Mouse (Mus musculus) thymus, postnatal 10 days (tissue): Measurements from ENCODE around the gene Mpnd.

ENCODE experiments used
- DNase-seq, 2 experiments: peaks; one replicate each; pipeline ENCODE4 v3.0.0; 2021; ENCODE audit warnings: low spot score in 2 of 2

Mpnd gene

DNA sequence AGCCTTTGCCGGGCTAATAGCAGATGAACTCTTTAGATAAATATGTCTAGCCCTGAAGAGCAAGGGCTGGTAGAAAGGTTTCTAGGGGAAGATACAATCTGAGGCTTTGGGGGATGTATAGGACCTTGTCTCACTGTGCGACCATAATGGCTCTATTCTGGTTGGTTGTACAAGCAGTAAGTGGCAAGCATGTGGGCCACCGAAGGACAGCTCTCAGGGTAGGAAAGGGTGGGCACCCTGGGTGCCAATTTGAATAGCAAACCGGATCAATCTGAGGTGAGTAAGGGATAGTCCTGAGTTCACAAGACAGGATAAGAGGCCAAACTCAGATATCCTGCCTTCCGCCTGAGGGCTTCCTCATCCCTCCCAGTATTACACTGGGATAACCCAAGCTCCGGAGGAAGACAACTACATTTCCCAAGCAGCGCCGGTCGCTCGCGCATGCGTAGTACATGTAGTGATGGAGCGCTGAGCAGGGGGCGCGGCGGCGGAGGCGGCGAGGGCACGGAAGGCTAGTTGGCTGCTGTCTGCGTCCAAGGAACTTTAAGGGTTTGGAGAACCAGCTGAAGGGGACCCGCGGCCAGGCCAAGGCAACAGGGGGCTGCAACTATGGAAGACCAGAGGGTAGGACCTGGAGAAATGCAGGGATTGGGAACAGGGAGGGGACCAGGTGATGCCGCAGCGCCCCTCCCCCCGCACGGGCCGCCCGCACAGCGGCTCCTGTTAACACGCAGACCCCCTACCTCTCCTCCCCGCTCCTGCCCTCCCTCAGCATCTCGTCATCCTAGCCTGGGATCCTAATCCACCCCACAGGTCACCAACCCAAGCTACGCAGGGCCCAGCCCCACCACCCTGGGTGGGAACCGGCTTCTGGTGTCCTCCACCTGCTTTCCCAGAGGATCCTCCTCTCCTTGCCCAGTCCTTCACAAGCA is 19.2 kb upstream of the Mpnd start, which contains the start of gene Fsd1:
Fsd1 (plus strand) TSS at position 480 of the 932 bp plus-strand sequence.
- DNase-seq: peak in 1 of 2 experiments; percentile 41

DNA sequence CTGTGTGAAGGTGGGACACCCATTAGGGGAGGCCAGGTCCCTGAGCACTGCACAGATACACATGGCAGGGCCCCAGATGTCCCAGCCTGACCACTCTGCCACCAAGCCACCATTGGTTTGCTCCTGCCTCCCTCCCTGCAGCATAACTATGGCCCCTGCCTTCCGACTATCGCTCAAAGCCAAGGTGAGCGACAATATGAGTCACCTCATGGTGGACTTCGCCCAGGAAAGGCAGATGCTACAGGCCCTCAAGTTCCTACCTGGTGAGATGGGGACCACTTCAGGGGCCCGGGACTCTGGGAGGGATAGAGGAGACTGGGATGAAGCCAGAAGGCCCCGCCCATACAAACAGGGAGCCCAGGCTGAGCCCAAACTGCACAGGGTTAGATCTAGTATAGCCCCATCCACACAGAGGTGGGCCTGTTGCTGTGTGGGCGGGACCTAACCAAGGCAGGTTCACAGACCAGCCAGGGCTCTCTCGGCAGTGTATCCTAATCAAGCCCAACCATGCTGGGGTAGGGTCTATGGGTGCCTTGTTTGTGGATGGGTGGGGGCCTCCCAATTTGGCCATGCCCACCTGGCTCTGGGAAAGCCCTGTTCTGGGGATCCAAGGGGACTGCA is 15.1 kb upstream of the Mpnd start:
- DNase-seq: no peak

DNA sequence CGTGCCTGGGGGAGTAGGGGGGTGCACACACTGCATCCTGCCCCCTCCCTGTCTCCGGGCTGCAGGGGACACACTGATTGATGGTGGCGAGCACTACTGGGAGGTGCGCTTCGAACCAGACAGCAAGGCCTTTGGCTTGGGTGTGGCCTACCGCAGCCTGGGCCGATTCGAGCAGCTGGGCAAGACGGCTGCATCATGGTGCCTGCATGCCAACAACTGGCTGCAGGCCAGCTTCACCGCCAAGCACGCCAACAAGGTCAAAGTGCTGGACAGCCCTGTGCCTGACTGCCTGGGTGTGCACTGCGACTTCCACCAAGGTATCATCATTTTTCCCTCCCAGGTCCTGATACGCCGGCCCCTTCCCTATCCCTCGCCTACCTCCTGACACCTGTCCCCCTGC is 9.5 kb upstream of the Mpnd start:
- DNase-seq: no peak

DNA sequence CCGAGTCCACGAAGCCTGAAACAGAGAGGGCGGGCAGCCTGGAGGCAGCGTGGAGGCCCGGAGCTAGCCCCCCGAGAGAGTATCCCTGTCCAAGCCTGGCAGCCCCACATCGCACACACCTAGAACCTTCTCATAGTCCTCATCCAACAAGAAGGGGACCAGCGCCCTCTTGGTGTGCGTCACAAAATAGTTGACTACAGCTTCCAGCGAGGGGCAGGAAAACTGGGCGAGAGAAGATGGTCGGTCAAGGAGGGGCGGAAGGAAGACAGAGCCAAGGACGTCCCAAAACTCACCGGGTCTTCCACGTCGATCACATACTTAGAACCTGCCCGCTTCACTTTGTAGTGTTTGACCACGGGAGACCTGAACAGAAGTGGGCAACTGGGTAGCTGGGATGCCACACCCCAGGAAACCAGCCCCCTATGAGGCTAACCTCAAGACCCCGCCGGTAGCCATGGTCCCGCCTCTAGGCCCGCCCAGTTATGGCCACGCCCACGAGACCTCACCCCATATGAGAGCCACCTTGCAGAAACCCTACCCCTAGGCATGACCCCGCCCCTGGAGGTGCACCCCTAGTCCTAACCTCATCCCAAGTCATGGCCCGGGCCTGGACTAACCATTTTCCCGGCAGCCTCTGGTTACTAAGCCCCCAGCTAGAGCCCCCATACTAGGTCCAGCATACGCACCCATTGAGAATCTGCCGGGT is 5.6 kb upstream of the Mpnd start:
- DNase-seq: no peak

DNA sequence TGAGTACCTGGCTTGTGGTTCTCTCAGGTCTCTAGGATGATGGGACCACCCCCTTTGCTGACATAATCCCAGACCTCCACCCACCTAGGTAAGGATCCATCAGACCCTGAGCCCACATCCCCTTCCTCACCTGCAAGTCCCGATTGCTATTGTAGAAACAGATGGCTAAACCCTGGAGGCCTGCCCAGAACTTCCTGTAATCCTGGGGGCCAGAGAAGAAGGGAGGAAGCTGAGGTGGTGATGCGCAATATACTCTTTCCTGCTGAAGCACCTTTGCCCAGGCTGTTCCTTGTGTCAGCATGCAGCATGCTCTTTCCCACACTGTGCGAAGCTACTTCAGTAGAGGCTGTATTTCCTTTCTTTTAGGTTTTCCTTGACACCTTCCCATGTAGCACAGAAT is 2.5 kb upstream of the Mpnd start:
- DNase-seq: no peak

DNA sequence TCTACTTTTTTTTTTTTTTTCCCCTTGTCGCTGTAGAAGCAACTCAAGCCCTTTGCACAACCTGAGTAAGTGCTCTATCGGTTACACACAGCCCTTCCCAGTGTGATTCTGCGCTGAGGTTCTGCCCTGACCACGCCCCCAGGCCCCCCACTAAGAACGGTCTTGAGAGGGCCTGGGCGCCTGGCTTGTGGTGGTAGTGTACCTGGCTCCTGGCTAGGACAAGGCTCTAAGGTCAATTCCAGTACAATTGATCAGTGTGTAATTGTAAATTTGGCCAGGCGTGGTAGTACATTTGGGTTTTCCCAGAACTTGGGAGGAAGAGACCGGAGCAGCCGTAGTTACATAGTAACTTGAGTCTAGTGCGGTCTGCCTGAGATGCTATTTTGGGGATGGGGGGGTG is 1.4 kb downstream of the Mpnd start:
- no peak for DNase-seq

DNA sequence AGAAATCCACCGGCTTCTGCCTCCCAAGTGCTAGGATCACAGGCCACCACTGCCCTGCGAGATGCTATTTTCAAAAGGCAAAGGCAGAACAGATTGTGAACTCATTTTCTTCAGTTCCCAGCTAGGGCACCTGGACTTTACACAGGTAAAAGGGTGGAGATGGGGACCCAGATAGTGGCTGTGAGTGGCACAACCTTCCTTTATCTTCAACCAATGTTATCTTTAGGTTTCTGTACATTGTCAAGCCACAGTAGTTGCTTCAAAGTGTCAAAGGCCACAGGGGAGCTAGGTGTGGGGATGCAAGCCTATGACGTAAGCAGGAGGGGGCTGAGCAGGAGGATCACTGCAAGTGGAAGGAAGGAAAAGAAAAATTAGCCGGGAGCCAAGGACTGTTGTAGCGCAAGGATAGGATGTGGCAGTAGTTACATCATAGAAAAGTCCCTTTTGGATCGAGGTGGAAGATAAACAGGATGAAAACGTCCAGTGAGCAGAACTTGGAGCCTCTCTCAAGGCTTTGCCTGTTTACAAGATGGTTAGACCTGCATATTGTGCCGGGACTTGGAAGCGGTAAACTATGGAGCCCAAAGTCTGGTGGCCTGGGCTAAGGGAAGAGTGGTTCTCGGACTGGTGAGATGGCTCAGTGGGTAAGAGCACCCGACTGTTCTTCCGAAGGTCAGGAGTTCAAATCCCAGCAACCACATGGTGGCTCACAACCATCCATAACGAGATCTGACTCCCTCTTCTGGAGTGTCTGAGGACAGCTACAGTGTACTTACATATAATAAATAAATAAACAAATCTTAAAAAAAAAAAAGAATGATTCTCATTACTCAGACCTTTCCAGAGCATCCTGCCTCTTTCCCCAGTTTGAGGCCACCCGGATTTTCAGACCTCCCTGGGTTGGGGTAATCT is 2.2 kb downstream of the Mpnd start:
- no peak for DNase-seq

DNA sequence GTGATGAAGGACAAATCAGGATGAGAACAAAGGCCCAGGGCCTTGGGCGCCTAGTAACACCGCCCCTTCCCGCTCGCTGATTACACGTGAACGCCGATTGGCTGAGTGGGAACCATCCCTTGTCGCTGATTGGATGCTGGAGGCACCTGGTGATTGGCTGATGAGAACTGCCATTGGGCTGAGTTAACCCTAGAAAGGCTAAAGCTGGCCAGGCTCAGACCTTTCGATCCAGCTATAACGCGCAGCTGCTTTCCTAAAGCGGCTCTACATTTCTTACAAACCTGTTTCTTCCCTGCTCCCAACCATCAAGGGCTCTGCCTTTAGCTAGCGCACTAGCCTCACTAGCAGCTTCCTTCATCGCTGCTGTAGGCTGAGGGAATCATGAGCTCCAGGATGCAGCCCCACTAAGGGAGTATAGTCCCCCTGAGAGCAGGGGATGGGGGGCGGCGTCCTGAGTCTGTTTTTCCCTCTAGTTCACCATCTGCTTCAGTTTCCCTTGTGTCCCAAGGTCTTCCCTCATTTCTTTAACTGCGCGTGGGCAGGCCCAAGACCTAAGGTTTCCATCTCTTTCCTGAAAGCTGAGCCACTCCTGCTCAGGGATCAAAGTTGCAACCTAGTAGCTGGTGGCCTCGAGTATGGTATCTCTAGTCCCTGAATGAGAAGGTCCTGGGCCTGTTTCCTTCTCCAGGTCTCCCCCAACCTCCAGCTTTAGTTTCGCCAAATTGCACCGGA is 3.0 kb downstream of the Mpnd start:
- DNase-seq: peak; percentile 86 to 92

DNA sequence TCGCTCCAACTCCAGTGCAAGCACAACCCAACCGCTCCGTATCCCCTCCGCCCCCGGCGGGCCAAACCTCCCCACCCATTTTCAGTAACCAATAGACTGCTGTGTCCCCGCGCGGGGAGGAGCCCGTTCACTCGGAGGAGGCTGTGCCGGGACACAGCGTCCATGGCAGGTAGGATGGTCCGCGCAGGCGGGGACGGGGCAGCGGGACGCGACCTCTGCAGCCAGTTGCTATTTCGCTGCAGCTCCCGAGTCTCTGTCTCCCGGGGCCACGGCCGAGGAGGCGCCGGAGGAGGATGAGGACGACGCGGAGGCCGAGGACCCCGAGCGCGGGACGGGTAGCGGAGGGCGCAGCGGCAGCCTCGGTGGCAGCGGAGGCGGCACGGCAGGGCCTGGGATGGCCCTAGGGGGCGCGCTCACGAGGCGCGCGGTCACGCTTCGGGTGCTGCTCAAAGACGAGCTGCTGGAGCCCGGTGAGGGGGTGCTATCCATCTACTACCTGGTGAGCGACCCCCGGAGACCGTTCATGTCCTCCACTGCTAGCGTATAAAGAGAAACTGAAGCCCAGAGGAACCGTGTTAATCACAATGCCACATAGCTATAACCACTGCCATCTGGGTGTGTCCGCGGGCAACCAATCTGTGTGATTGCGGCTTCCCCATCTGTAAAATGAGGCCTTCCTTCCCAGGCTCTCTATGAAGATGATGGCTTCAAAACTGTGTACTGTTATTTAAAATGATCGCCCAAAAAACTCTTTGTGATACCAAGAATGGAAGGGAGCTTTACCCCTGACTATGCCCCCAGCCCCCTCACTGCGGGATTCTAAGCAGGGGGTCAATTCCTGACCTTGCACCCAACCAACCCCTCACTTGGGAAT is 3.8 kb downstream of the Mpnd start:
- DNase-seq: peak; percentile 87 to 90

DNA sequence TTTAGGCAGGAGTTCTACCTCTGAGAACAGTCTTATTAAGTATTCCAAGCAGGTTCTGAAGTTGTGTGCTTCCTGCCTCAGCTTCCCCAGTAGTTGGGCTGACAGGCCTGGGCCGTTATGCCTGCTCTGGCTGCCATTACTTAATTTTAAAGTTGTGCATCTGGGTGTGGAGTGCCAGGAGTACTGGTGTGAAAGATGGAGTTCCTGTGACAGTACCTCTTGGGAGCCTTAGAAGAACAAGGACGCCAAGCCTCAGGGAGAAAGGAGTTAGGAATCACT is 4.4 kb downstream of the Mpnd start:
- DNase-seq: no peak

DNA sequence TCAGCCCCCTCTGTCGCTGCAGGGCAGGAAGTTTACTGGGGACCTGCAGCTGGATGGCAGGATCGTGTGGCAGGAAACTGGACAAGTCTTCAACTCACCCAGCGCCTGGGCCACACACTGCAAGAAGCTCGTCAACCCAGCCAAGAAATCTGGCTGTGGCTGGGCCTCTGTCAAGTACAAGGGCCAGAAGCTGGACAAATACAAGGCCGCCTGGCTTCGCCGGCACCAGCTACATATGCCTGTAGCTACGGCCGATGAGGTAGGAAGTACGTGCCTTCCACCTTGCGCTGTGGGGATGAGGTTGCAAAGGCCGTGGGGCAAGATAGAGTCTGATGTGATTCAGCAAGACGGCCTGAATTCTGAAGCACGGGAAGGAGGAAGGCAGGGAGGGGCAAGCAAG is 4.7 kb downstream of the Mpnd start:
- DNase-seq: no peak

DNA sequence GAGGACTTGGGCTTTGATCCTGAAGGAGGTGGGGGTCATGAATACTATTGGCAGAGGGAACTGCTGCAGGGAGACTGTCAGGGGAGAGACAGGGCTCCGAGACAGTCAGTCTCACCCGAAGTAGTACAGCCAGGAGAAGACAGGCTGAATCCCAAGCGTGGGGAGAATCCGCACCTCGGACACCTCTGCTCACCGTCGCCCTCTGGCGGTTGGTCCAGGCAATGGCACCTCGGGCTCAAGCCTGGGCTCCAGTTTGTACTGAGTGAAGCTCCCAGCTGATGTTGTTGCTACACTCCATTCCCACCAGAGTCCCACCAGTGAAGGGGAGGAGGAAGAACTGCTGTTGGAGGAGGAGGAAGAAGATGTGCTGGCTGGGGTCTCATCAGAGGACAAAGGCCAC is 5.2 kb downstream of the Mpnd start:
- peak; percentile 71 to 89 for DNase-seq

DNA sequence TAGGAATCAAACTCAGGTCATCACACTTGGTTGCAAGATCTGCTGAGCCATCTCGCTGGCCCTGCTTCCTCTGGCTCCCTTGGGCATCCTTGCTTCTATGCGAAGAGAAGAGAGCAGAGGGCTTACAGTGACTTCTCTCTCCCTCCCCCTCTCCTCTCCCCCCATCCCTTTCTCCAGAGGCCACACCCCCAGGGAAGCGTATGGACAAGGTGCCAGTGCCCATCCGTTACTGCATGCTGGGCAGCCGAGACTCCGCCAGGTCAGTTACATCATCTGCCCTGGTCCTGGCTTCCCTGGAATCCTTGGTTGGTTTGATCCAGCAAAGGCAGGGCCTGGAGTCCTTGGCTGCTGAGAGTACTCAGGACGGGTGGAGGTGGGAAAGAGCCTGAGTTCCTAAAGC is 5.9 kb downstream of the Mpnd start:
- no peak for DNase-seq

DNA sequence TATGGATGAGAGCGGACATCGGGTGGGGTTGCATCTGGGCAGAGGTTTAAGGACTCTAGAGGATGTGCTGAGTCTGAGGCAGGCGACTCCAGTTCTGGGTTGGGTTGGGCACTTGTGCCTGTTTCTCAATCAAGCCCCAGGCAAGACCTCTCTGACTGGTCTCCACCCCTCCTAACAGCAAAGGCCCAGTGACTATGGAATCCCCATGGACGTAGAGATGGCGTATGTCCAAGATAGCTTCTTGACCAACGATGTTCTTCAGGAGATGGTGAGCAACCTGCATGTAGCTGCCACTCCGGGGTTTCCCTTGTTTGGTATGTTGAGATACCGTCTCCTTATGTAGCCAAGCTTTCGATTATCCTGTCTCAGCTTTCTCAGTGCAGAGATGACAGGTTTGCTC is 9.8 kb downstream of the Mpnd start:
- DNase-seq: no peak

DNA sequence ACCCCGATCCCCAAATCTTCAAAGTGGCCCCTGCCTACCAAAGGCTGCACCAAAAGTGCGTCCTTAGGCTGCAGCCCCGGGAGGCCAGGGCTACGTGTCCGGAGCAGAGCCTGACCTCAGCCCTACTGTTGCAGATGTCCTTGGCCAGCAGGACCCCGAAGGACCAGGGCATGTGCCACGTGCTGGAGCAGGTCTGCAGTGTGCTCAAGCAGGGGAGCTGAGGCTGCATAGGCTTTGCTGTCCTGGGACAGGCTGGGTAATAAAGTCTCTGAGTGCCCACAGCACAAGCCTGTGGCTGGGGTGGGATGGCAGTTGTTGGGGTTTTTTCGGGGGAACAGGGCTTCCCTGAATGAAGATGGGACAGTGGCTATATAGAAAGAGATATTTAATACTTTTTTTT is 10.9 kb downstream of the Mpnd start:
- no peak for DNase-seq

DNA sequence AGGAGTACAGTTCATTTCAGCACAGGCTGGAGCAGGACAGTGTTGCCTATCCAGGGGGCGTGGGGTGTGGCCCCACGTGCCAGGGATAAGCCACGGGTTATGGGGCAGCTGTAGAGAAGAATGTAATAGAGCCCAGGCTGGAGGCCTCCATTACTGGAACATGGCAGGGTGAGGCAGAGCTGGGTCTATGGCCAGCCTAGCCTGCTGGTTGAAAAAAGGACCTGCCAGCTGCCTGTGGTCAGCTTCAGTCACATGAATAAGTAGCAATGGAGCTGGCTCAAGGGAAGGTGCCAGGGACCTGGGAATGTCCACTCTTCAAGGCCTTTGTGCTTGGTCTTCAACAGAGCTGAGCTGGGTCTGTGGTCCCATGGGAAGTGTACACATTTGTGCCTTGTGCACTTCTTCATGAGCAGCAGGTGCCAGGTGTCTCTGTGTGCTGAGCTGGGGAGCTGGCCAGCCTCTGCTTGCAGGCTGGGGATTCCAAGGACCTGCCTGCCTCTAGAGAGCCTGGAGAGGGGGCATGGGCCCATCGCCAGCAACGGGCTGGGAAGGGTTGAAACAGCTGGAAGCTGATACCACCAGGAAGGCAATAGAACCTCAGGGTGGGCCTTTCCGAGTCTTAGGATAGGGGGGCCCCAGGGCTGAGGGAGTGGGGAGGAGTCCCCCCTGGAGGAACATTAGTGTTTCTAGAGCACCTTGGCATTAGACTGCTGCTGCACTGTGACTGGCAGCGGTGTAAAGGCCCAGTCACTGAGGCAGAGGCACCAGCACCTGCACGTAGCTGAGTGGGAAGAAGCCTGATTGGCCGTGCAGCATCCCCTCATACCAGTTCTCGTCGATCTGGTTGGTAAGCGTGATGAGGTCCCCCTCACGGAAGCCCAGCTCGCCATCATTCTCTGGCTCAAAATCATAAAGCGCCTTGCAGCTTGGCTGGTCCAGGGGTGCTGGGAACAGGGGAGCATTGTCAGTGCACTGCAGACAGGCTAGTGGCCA is 11.6 kb downstream of the Mpnd start:
- no peak for DNase-seq

DNA sequence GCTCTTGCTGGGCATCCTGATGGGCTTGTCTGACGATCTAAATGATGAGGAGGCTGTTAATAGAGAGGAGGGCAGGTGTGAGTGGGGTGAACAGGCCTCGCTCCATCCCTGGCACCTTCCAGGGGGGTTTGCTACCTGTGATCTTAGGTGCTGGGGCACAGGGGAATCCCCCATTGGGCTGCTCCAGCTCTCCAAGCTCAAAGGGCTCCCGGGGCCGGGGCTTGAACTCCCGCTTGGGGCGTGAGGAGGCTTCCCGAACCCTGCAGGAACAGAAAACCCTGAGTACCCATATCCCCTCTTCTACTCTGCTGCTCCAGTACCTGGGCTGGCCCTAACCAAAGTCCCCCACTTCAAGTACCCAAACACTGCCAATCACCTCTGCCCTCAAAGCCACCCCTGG is 12.3 kb downstream of the Mpnd start:
- no peak for DNase-seq

DNA sequence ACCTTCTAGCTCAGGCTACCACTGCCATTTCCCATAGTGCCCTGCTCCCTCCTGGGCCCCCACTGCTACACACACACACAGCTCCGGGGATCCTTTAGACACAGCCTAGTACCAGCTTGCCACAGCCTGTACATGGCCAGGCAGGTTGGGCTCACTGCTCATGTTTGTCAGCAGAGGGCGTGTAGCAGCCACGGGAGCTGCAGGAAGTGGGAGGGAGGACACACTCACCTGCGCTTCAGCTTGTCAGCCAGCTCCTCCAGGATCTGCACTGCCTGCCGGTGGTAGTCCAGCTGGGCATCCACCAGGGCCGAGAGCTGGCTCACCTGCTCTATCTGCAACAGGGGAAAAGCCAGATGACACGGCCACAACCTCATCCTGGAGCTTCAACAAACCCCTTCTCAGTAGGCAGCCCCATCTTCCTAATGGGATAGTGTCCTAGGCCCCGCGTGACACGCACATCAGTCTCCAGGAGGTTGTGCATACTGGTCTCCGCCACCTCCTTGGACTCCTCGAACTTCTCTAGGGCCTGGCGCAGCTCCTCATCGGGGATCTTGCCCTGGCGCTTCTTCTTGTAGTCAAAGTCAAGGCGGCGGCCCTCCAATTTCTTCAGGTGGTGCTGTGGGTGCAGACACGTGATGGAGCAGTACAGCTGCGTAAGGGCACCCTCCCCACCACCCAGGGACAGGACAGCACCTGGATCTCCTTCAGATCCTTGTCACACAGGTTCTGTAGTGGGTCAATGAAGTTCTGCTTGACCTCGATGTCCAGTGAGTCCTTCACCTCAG is 13.0 kb downstream of the Mpnd start:
- DNase-seq: peak; percentile 77 to 86
